Mouse (Mus musculus) bone marrow, adult 2 months (tissue): ENCODE results near the gene Ddx17. TPM values are rescaled to one million over a fixed set of nuclear protein-coding genes. Genes with fewer than 3 reads are reported as not detected.

Experiments used
- H3K27ac ChIP-seq: fragments of 200-500 bp; 2 replicates; pipeline ENCODE4 v1.5.1; 2012; ENCODE audit warnings: low read depth, mild to moderate bottlenecking, control low read depth, inconsistent platforms, low read length; ENCODE audit not compliant: control insufficient read depth, poor library complexity, insufficient read depth
- H3K4me1 ChIP-seq: fragments of 200-500 bp; 2 replicates; pipeline ENCODE4 v1.6.1; 2011; ENCODE audit warnings: low read length; ENCODE audit not compliant: control insufficient read depth, insufficient read depth
- H3K4me3 ChIP-seq: fragments of 200-500 bp; replicated peaks from 2 replicates; pipeline ENCODE3; 2011; ENCODE audit warnings: mild to moderate bottlenecking, low read depth, low read length, control low read depth; ENCODE audit not compliant: control insufficient read depth
- CTCF ChIP-seq: fragments of 200-500 bp; IDR thresholded peaks from 2 replicates; pipeline ENCODE4 v1.5.1; 2011; ENCODE audit warnings: low read length, control low read depth; ENCODE audit not compliant: control insufficient read depth, insufficient read depth
- POLR2A ChIP-seq: fragments of 200-500 bp; IDR thresholded peaks from 2 replicates; pipeline ENCODE4 v1.6.1; 2011; ENCODE audit warnings: low read depth, mild to moderate bottlenecking, control low read depth, low read length, borderline replicate concordance; ENCODE audit not compliant: control insufficient read depth
- WGBS: fragments of 180-500 bp; shearing (Covaris S2); methylation state at CpG from one replicate; pipeline ENCODE4 v1.1.7; 2018; 5-methylcytosine and 5-hydroxymethylcytosine counted together
- polyA plus RNA-seq: library from polyadenylated mRNA; stranded (reverse); fragments of >200 nt; gene quantifications from 2 replicates; pipeline ENCODE4 v1.2.4, GENCODE M21; 2011; ENCODE audit warnings: low replicate concordance; ENCODE audit not compliant: missing spikeins, insufficient read depth, insufficient read length

The Ddx17 gene
- polyA plus RNA-seq, 1 experiment = 126 TPM

DNA sequence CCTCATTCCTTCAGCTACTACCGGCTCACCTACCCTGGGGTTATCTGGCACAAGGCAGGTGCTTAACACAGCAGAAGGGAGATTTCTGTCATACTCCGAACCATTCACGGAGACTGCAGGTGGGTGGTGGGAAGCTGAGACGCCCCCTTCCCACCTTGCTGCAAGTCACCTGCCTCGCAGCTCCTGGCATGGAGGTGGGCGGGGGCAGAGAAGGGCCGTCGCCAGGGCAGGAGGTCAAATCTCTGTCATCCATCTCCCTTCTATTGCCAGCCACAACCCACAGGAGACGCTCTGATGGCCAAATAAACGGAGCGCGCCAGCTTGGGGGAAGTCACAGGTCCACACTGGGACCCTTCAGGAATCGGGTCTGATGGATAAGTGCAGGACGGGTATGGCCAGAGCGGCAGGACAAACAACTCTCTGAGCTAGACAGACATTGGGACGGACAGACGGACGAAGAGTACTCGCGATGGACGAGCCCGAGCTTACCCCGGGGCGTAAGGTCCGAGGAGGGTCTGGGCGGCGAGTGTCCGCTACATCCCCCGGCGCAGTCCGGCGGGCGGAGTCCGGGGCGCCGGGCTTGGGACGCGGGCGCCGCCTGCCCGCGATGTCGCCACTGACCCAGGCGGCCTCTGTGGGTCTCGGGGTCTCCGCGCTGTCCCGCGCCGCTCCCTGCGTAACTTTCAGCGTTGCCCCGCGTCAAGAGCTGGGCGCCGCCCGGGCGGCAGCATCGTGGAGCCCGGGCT lies 41.7 kb downstream of the Ddx17 start, which contains the start of gene Kcnj4:
Gene Kcnj4, minus strand, starts transcription at position 535 of the 746 bp plus-strand sequence.
- 4% methylated on average over 60 of the region's 60 CpGs for WGBS
- Histone ChIP-seq H3K4me3 (no peak within 1 kb of the TSS), H3K4me1 (no peaks in the 10 kb centered on the region), H3K27ac (no peak within 1 kb of the TSS)
- TF ChIP-seq CTCF (no peak), POLR2A (no peak)

DNA sequence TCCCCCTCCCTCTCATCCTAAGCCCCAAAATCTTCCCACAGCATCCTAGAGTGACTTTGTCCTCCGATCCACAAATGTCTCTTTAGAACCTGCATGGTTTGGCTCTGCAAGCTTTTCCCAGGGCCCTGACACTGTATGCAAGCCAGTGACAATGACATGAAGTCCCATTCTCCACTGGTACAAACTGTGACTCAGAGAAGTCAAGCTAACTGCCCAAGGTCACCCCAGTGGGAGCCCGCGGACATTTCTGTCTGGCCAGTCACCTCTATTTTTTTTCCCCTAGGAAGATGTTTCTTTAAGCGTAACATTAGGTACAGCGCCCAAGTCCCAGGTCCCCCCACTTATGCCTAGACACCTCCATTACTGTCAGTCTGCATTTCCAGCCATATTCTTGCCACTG lies 43.1 kb downstream of the Ddx17 start:
- Histone ChIP-seq H3K4me3 (no peak overlapping the region), H3K4me1 (no peaks in the 10 kb centered on the region), H3K27ac (no peak overlapping the region)
- TF ChIP-seq CTCF (no peak), POLR2A (no peak)
- WGBS = 77% methylated on average over 5 of the region's 5 CpGs

DNA sequence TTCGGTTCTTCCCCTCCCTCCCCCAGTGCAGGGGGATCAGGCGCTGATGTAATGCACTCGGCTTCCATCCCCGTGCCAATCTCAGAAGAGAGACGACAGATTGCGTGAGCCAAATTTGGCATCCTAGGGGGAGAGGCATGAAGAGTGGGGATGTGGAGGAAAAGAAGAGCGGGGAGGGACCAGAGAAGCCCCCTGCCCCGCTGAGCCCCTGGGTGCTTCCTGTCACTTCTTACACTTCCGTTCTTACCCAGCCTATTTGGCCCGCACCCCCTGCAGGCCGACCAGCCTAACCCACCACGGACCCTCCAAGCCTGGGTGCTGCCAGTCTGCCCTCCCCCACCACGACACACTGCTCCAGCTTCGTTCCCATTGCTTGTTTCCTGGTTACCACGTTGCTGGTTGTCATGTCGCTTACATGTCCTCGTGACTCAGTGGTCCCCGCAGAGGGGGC lies 43.6 kb downstream of the Ddx17 start:
- Histone ChIP-seq H3K27ac (no peak overlapping the region), H3K4me3 (no peak overlapping the region), H3K4me1 (no peaks in the 10 kb centered on the region)
- TF ChIP-seq CTCF (no peak), POLR2A (no peak)
- 17% methylated on average over 18 of the region's 18 CpGs for WGBS

DNA sequence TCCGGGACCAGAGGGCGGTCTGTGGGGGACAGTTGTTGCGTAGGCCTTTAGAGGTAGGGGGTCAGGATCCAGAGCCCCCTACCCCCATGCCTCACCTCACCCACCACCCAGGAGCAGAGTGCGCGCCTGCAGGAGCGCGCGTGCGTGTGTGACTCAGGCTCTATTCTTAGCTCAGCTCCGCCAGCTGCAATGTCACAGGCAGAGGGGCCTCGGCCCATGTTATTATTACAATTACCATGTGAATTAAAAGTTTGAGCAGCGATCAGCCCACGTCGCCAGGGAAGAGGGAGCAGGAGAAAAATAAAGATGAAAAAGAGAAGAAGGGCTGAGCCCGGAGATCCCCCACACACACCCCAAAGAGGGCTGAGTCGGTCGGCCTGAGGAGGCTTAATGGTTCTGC lies 46.4 kb downstream of the Ddx17 start:
- TF ChIP-seq POLR2A = no peak
- TF ChIP-seq CTCF = no peak
- H3K27ac ChIP-seq = no peak overlapping the region
- 84% methylated on average over 17 of the region's 17 CpGs for WGBS
- no peak overlapping the region for H3K4me3 ChIP-seq
- H3K4me1 ChIP-seq = no peaks in the 10 kb centered on the region

DNA sequence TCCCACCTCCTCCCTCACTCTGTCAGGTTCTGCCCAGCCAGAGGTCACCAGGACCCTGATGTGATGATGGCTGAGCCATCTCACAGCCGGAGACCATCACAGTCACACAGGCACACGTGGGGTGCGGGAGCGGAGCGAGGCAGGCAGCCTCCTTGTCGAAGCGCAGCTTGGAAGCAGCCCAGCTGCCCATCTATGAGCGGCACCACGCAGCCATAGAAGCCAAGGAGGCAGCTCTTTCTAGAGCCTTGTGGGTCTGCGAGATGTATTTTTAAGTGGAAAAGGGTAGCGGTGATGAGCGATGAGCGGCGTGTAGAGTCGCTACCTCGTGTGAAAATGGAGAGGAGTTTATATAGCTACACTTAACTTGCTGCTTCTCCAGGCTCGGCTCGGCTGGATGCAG lies 53.0 kb downstream of the Ddx17 start:
- 57% methylated on average over 18 of the region's 18 CpGs for whole genome bisulfite sequencing
- H3K4me3 ChIP-seq = no peak overlapping the region
- no peak for TF ChIP-seq POLR2A
- TF ChIP-seq CTCF = no peak
- H3K4me1 ChIP-seq = no peaks in the 10 kb centered on the region
- no peak overlapping the region for H3K27ac ChIP-seq

DNA sequence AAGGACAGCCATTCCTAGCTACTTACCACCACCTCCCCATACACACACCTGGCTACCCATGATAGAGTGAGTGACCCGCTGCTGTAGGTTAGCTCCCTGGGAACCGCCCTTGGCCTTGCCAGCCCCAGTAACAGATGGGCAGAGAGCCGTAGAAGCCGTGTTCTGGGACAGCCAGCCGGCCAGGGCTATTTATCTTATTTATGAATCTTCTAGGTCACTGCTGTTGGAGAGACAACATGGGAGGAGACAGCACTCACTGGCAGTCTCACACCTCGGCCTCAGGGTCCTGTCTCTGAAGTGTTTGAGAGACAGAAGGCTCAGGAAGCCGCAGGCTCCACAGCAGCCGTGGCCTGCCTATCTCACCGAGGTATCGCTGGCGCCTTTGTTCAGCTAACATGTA lies 57.1 kb downstream of the Ddx17 start:
- 77% methylated on average over 11 of the region's 11 CpGs for WGBS
- no peak for TF ChIP-seq CTCF
- TF ChIP-seq POLR2A = no peak
- Histone ChIP-seq H3K27ac (no peak overlapping the region), H3K4me1 (no peaks in the 10 kb centered on the region), H3K4me3 (no peak overlapping the region)

DNA sequence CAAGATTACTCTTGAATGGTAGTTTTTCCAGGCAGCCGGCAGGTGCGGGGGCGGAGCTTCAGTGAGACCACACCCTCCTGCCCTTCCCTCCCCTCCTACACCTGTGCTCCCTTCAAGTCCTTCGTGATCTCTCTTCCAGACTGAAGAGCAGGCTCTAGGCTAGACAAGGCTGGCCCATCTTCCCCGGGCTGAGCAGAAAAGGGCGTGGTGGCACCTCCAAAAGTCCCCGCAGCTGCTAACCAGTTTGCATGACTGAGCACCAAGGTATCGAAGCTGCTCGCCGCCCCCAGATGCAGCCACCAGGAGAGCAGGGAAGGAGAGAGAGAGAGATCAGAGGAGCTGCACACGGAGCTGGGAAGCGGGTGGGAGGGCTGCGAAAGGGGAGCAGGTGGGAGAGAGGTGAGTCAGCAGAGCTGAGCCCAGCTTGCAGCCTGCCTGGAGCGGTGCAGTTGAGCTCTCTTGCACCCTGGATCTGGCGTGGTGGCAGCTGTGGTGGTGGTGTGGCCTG lies 65.3 kb downstream of the Ddx17 start:
- WGBS = 37% methylated on average over 15 of the region's 15 CpGs
- no peak overlapping the region for H3K27ac ChIP-seq

More for the DNA sequence above, 65.3 kb downstream of the Ddx17 start:
- Histone ChIP-seq H3K4me3 (no peak overlapping the region), H3K4me1 (no peaks in the 10 kb centered on the region)
- no peak for TF ChIP-seq CTCF
- TF ChIP-seq POLR2A = no peak

Other genes with a start within 250 kb of the Ddx17 start
- 8.3 and 13.0 TPM in 2 replicates for gene Pla2g6, start 218.4 kb downstream of the Ddx17 start, polyA plus RNA-seq
- gene Maff, start 200.1 kb downstream of the Ddx17 start, polyA plus RNA-seq = 0.50 and 3.6 TPM in 2 replicates
- gene Tmem184b, start 143.2 kb downstream of the Ddx17 start, polyA plus RNA-seq = 4.9 and 19.1 TPM in 2 replicates
- 12.3 and 34.2 TPM in 2 replicates for gene Csnk1e, start 91.2 kb downstream of the Ddx17 start, polyA plus RNA-seq
- gene Kcnj4, start 41.5 kb downstream of the Ddx17 start, polyA plus RNA-seq = 2.1 TPM in 1 of 2 replicates, not detected in the other
- gene Kdelr3, start 30.3 kb downstream of the Ddx17 start, polyA plus RNA-seq = 1.1 and 8.2 TPM in 2 replicates
- 3.7 TPM in 1 of 2 replicates, not detected in the other for gene Dmc1, start 58.4 kb upstream of the Ddx17 start, polyA plus RNA-seq
- 2.7 and 8.5 TPM in 2 replicates for gene Fam227a, start 112.2 kb upstream of the Ddx17 start, polyA plus RNA-seq
- 7.4 and 13.3 TPM in 2 replicates for gene Cby1, start 112.5 kb upstream of the Ddx17 start, polyA plus RNA-seq
- 96.4 and 126 TPM in 2 replicates for gene Tomm22, start 124.1 kb upstream of the Ddx17 start, polyA plus RNA-seq
- 15.3 and 20.4 TPM in 2 replicates for gene Josd1, start 141.2 kb upstream of the Ddx17 start, polyA plus RNA-seq
- 46.1 and 53.9 TPM in 2 replicates for gene Gtpbp1, start 144.1 kb upstream of the Ddx17 start, polyA plus RNA-seq
- 63.2 and 147 TPM in 2 replicates for gene Sun2, start 195.8 kb upstream of the Ddx17 start, polyA plus RNA-seq
- gene Dnal4, start 231.1 kb upstream of the Ddx17 start, polyA plus RNA-seq = 6.8 and 8.4 TPM in 2 replicates